Mouse (Mus musculus) liver, embryonic 11.5 days (tissue): ENCODE measurements around the gene Peli3. TPM values are rescaled to one million over a fixed set of nuclear protein-coding genes. Genes with fewer than 3 reads are reported as not detected.

Source experiments
- ATAC-seq: fragments of 200-750 bp; cut with Nextera tagmentation; replicated peaks from 2 replicates; pipeline ENCODE4 v1.8.0; 2017; ENCODE audit warnings: moderate number of reproducible peaks, mild to moderate bottlenecking, moderate TSS enrichment, moderate library complexity; ENCODE audit not compliant: low FRiP score
- DNase-seq: peaks from one replicate; pipeline ENCODE4 v3.0.0-alpha.2; 2017; ENCODE audit warnings: low spot score
- H3K27ac ChIP-seq: fragments of 300-500 bp; sonication (generic); 2 replicates; pipeline ENCODE4 v1.5.1; 2014; ENCODE audit warnings: mild to moderate bottlenecking, low read depth, low read length, control low read depth
- H3K27me3 ChIP-seq: fragments of 300-500 bp; sonication (generic); replicated peaks from 2 replicates; pipeline ENCODE4 v1.6.1; 2014; ENCODE audit warnings: low read length, mixed read lengths; ENCODE audit not compliant: control insufficient read depth, insufficient read depth
- H3K36me3 ChIP-seq: fragments of 300-500 bp; sonication (generic); 2 replicates; pipeline ENCODE4 v1.6.1; 2014; ENCODE audit warnings: mild to moderate bottlenecking, low read length, moderate library complexity, mixed read lengths; ENCODE audit not compliant: control insufficient read depth, insufficient read depth
- H3K4me1 ChIP-seq: fragments of 300-500 bp; sonication (generic); replicated peaks from 2 replicates; pipeline ENCODE4 v1.6.1; 2014; ENCODE audit warnings: low read length, mixed read lengths; ENCODE audit not compliant: control insufficient read depth, insufficient read depth
- H3K4me2 ChIP-seq: fragments of 300-500 bp; sonication (generic); 2 replicates; pipeline ENCODE4 v1.6.1; 2014; ENCODE audit warnings: mild to moderate bottlenecking, control low read depth, moderate library complexity
- H3K4me3 ChIP-seq: fragments of 300-500 bp; sonication (generic); 2 replicates; pipeline ENCODE4 v1.5.1; 2014; ENCODE audit warnings: low read depth, low read length, control low read depth
- H3K9ac ChIP-seq: fragments of 300-500 bp; sonication (generic); 2 replicates; pipeline ENCODE4 v1.6.1; 2014; ENCODE audit warnings: low read depth, low read length, control low read depth
- H3K9me3 ChIP-seq: fragments of 300-500 bp; sonication (generic); 2 replicates; pipeline ENCODE4 v1.6.1; 2016; ENCODE audit warnings: low read length, inconsistent platforms, mixed read lengths; ENCODE audit not compliant: control insufficient read depth
- WGBS: fragments of 180-500 bp; shearing (Covaris S2); extraction: QIAGEN DNeasy Blood & Tissue Kit; methylation state at CpG from one replicate; pipeline ENCODE4 v1.1.7; 2014; 5-methylcytosine and 5-hydroxymethylcytosine counted together
- polyA plus RNA-seq: library from polyadenylated mRNA; unstranded; fragments of >200 nt; fragmentation: Nextera tagmentation; extraction: Ambion mirVana; gene quantifications from 2 replicates; pipeline ENCODE4 v1.2.1, GENCODE M21; 2014

The Peli3 gene
- polyA plus RNA-seq, 1 experiment from 2014 or later: 0.34 TPM

GRCm38 (mm10) chr19:4898972-4899371 is 44.0 kb downstream of the Peli3 start:
- no peak overlapping the region for H3K9ac ChIP-seq
- H3K27ac ChIP-seq: no peak overlapping the region
- no peak for DNase-seq
- ATAC-seq: no peak
- no peaks in the 10 kb centered on the region for H3K36me3 ChIP-seq
- 69% methylated on average over 9 of the region's 9 CpGs for WGBS
- no peaks in the 10 kb centered on the region for H3K27me3 ChIP-seq
- no peak overlapping the region for H3K4me3 ChIP-seq
- no peaks in the 10 kb centered on the region for H3K9me3 ChIP-seq
- H3K4me2 ChIP-seq: no peak overlapping the region
- H3K4me1 ChIP-seq: no peaks in the 10 kb centered on the region

- no peak overlapping the region for H3K9ac ChIP-seq
- no peak overlapping the region for H3K4me2 ChIP-seq
- H3K9me3 ChIP-seq: no peaks in the 10 kb centered on the region
- 61% methylated on average over 21 of the region's 21 CpGs for WGBS
- no peaks in the 10 kb centered on the region for H3K27me3 ChIP-seq
- no peak for DNase-seq
- no peak overlapping the region for H3K27ac ChIP-seq
- H3K4me1 ChIP-seq: peaks cover 7% of the 10 kb centered on the region
- H3K36me3 ChIP-seq: no peaks in the 10 kb centered on the region; the same call in 1 of the 2 replicates
- no peak overlapping the region for H3K4me3 ChIP-seq
- no peak for ATAC-seq
Measured at GRCm38 (mm10) chr19:4896780-4897520, 46.0 kb downstream of the Peli3 start.

GRCm38 (mm10) chr19:4891798-4892197 is 51.1 kb downstream of the Peli3 start:
- Histone ChIP-seq H3K9ac (0 out of 2 replicates have a peak overlapping the region, but pooled peaks have one; percentile 11), H3K4me3 (no peak overlapping the region), H3K9me3 (no peaks in the 10 kb centered on the region), H3K27me3 (no peaks in the 10 kb centered on the region), H3K4me2 (peak overlapping the region; percentile 36), H3K4me1 (peaks cover 15% of the 10 kb centered on the region), H3K36me3 (no peaks in the 10 kb centered on the region; the same call in 1 of the 2 replicates), H3K27ac (peak overlapping the region; percentile 56; the same call in 1 of the 2 replicates)
- 44% methylated on average over 3 of the region's 3 CpGs for WGBS
- no peak for DNase-seq
- ATAC-seq: peak; percentile 94

GRCm38 (mm10) chr19:4889791-4890190 is 53.1 kb downstream of the Peli3 start:
- Histone ChIP-seq H3K9ac (no peak overlapping the region), H3K36me3 (no peaks in the 10 kb centered on the region; the same call in 1 of the 2 replicates), H3K4me3 (no peak overlapping the region), H3K4me2 (no peak overlapping the region), H3K27me3 (no peaks in the 10 kb centered on the region), H3K4me1 (peaks cover 15% of the 10 kb centered on the region), H3K9me3 (no peaks in the 10 kb centered on the region), H3K27ac (no peak overlapping the region)
- no peak for ATAC-seq
- no peak for DNase-seq
- WGBS: 77% methylated on average over 10 of the region's 10 CpGs

- H3K4me1 ChIP-seq: peaks cover 10% of the 10 kb centered on the region
- peak; percentile 85 for ATAC-seq
- H3K9ac ChIP-seq: no peak overlapping the region
- H3K4me3 ChIP-seq: no peak overlapping the region
- H3K36me3 ChIP-seq: peaks cover 5% of the 10 kb centered on the region; the same call in 1 of the 2 replicates
- no peaks in the 10 kb centered on the region for H3K27me3 ChIP-seq
- H3K27ac ChIP-seq: no peak overlapping the region
- H3K9me3 ChIP-seq: no peaks in the 10 kb centered on the region
- 65% methylated on average over 4 of the region's 4 CpGs for WGBS
- no peak overlapping the region for H3K4me2 ChIP-seq
- no peak for DNase-seq
Measured at GRCm38 (mm10) chr19:4883961-4884360, 59.0 kb downstream of the Peli3 start.

Other genes starting within 250 kb of the Peli3 start
- 0.82 and 2.0 TPM in 2 replicates for gene Gm960, start 244.5 kb downstream of the Peli3 start, polyA plus RNA-seq
- 0.75 and 0.97 TPM in 2 replicates for gene Sptbn2, start 232.0 kb downstream of the Peli3 start, polyA plus RNA-seq
- gene Rbm4b, start 186.6 kb downstream of the Peli3 start, polyA plus RNA-seq: 36.0 and 44.0 TPM in 2 replicates
- 49.9 and 54.0 TPM in 2 replicates for gene Rbm4, start 149.2 kb downstream of the Peli3 start, polyA plus RNA-seq
- gene Gm21992, start 131.5 kb downstream of the Peli3 start, polyA plus RNA-seq: 19.4 and 30.1 TPM in 2 replicates
- gene Rbm14, start 131.5 kb downstream of the Peli3 start, polyA plus RNA-seq: 92.4 and 104 TPM in 2 replicates
- gene Ccs, start 103.8 kb downstream of the Peli3 start, polyA plus RNA-seq: 46.2 and 49.8 TPM in 2 replicates
- 0.05 TPM in 1 of 2 replicates, not detected in the other for gene Ccdc87, start 103.8 kb downstream of the Peli3 start, polyA plus RNA-seq
- 13.2 and 13.3 TPM in 2 replicates for gene Ctsf, start 88.0 kb downstream of the Peli3 start, polyA plus RNA-seq
- gene Actn3, start 65.2 kb downstream of the Peli3 start, polyA plus RNA-seq: 1.9 and 2.1 TPM in 2 replicates
- 12.2 and 13.6 TPM in 2 replicates for gene Zdhhc24, start 64.5 kb downstream of the Peli3 start, polyA plus RNA-seq
- gene Bbs1, start 36.5 kb downstream of the Peli3 start, polyA plus RNA-seq: 1.2 and 2.5 TPM in 2 replicates
- gene Dpp3, start 14.8 kb downstream of the Peli3 start, polyA plus RNA-seq: 114 and 131 TPM in 2 replicates
- 138 and 139 TPM in 2 replicates for gene Mrpl11, start 19.0 kb upstream of the Peli3 start, polyA plus RNA-seq
- 0.04 TPM in 1 of 2 replicates, not detected in the other for gene Npas4, start 47.2 kb upstream of the Peli3 start, polyA plus RNA-seq
- 6.2 and 6.6 TPM in 2 replicates for gene Slc29a2, start 80.7 kb upstream of the Peli3 start, polyA plus RNA-seq
- gene B4gat1, start 95.7 kb upstream of the Peli3 start, polyA plus RNA-seq: 19.1 and 21.3 TPM in 2 replicates
- gene AC124502.3, start 95.8 kb upstream of the Peli3 start, polyA plus RNA-seq: 1.1 TPM in 2 replicates
- 61.2 and 61.3 TPM in 2 replicates for gene Brms1, start 98.2 kb upstream of the Peli3 start, polyA plus RNA-seq
- gene Rin1, start 107.4 kb upstream of the Peli3 start, polyA plus RNA-seq: 1.3 and 1.4 TPM in 2 replicates
- 28.6 and 29.3 TPM in 2 replicates for gene Cd248, start 125.0 kb upstream of the Peli3 start, polyA plus RNA-seq
- 2.6 TPM in 2 replicates for gene Tmem151a, start 142.4 kb upstream of the Peli3 start, polyA plus RNA-seq
- 77.8 and 83.4 TPM in 2 replicates for gene Yif1a, start 145.4 kb upstream of the Peli3 start, polyA plus RNA-seq
- 8.4 and 9.5 TPM in 2 replicates for gene Cnih2, start 155.4 kb upstream of the Peli3 start, polyA plus RNA-seq
- 180 and 185 TPM in 2 replicates for gene Rab1b, start 163.9 kb upstream of the Peli3 start, polyA plus RNA-seq
- 7.3 and 8.3 TPM in 2 replicates for gene Klc2, start 175.4 kb upstream of the Peli3 start, polyA plus RNA-seq